Mouse (Mus musculus): ENCODE measurements at regions not wholly inside any gene's neighbourhood (a gene's known extent, or its start where the extent isn't known, plus 50 kb on each side); places are given as distances from the start of the nearest gene placed in this dataset.

GRCm38 (mm10) chr8:64397876-64398275 is 191.8 kb upstream of the Tll1 start:
- Histone ChIP-seq H3K4me3 (no peak overlapping the region), H3K9me3 (no peaks in the 10 kb centered on the region), H3K27me3 (ENCODE audit: insufficient read depth, poor library complexity, severe bottlenecking) (no peaks in the 10 kb centered on the region), H3K27ac (no peak overlapping the region), H3K36me3 (no peaks in the 10 kb centered on the region), H3K4me1 (no peaks in the 10 kb centered on the region)
- no peak for DNase-seq (ENCODE audit: low spot score)
- 69% methylated on average over 4 of the region's 4 CpGs for WGBS

GRCm38 (mm10) chr8:64395816-64396215 is 189.7 kb upstream of the Tll1 start:
- WGBS = 76% methylated on average over 5 of the region's 5 CpGs
- no peaks in the 10 kb centered on the region for H3K36me3 ChIP-seq
- no peak overlapping the region for H3K4me3 ChIP-seq
- no peak overlapping the region for H3K27ac ChIP-seq
- no peaks in the 10 kb centered on the region for H3K27me3 ChIP-seq (ENCODE audit: insufficient read depth, poor library complexity, severe bottlenecking)
- no peaks in the 10 kb centered on the region for H3K9me3 ChIP-seq
- H3K4me1 ChIP-seq = no peaks in the 10 kb centered on the region
- DNase-seq (ENCODE audit: low spot score) = no peak

GRCm38 (mm10) chr8:64389488-64389887 is 183.4 kb upstream of the Tll1 start:
- H3K4me3 ChIP-seq = no peak overlapping the region
- H3K4me1 ChIP-seq = no peaks in the 10 kb centered on the region
- H3K36me3 ChIP-seq = no peaks in the 10 kb centered on the region
- H3K27ac ChIP-seq = no peak overlapping the region
- no peaks in the 10 kb centered on the region for H3K9me3 ChIP-seq
- WGBS = 73% methylated on average over 5 of the region's 5 CpGs
- H3K27me3 ChIP-seq (ENCODE audit: insufficient read depth, poor library complexity, severe bottlenecking) = no peaks in the 10 kb centered on the region
- DNase-seq (ENCODE audit: low spot score) = no peak

- no peak overlapping the region for H3K27ac ChIP-seq
- 93% methylated on average over 2 of the region's 2 CpGs for WGBS
- no peak for DNase-seq (ENCODE audit: low spot score)
- H3K36me3 ChIP-seq = no peaks in the 10 kb centered on the region
- H3K4me3 ChIP-seq = no peak overlapping the region
- no peaks in the 10 kb centered on the region for H3K27me3 ChIP-seq (ENCODE audit: insufficient read depth, poor library complexity, severe bottlenecking)
- H3K4me1 ChIP-seq = no peaks in the 10 kb centered on the region
- no peaks in the 10 kb centered on the region for H3K9me3 ChIP-seq
These were observed 182.2 kb upstream of the Tll1 start for GRCm38 (mm10) chr8:64388299-64388698.

GRCm38 (mm10) chr8:64379732-64380349 is 173.8 kb upstream of the Tll1 start:
- no peaks in the 10 kb centered on the region for H3K4me1 ChIP-seq
- no peaks in the 10 kb centered on the region for H3K9me3 ChIP-seq
- no peak overlapping the region for H3K27ac ChIP-seq
- H3K36me3 ChIP-seq = no peaks in the 10 kb centered on the region
- H3K27me3 ChIP-seq (ENCODE audit: insufficient read depth, poor library complexity, severe bottlenecking) = no peaks in the 10 kb centered on the region
- 83% methylated on average over 9 of the region's 9 CpGs for WGBS
- H3K4me3 ChIP-seq = no peak overlapping the region
- no peak for DNase-seq (ENCODE audit: low spot score)

- Histone ChIP-seq H3K36me3 (no peaks in the 10 kb centered on the region), H3K4me3 (no peak overlapping the region), H3K4me1 (no peaks in the 10 kb centered on the region), H3K9me3 (no peaks in the 10 kb centered on the region), H3K27ac (no peak overlapping the region), H3K27me3 (ENCODE audit: insufficient read depth, poor library complexity, severe bottlenecking) (no peaks in the 10 kb centered on the region)
- WGBS = 69% methylated on average over 2 of the region's 2 CpGs
- no peak for DNase-seq (ENCODE audit: low spot score)
These were observed 171.8 kb upstream of the Tll1 start for GRCm38 (mm10) chr8:64377830-64378229.

- H3K27ac ChIP-seq = no peak overlapping the region
- no peaks in the 10 kb centered on the region for H3K27me3 ChIP-seq (ENCODE audit: insufficient read depth, poor library complexity, severe bottlenecking)
- H3K4me3 ChIP-seq = no peak overlapping the region
- no peak for DNase-seq (ENCODE audit: low spot score)
- H3K36me3 ChIP-seq = no peaks in the 10 kb centered on the region
- peaks cover under 1% of the 10 kb centered on the region; the same call in 1 of the 2 replicates for H3K4me1 ChIP-seq
- WGBS = 87% methylated on average over 4 of the region's 4 CpGs
- H3K9me3 ChIP-seq = no peaks in the 10 kb centered on the region
These were observed 169.4 kb upstream of the Tll1 start for GRCm38 (mm10) chr8:64375509-64375908.

- Histone ChIP-seq H3K4me3 (no peak overlapping the region), H3K36me3 (no peaks in the 10 kb centered on the region), H3K27ac (no peak overlapping the region), H3K9me3 (no peaks in the 10 kb centered on the region), H3K27me3 (ENCODE audit: insufficient read depth, poor library complexity, severe bottlenecking) (no peaks in the 10 kb centered on the region), H3K4me1 (peaks cover 6% of the 10 kb centered on the region)
- WGBS = 67% methylated on average over 5 of the region's 5 CpGs
- no peak for DNase-seq (ENCODE audit: low spot score)
These were observed 168.9 kb upstream of the Tll1 start for GRCm38 (mm10) chr8:64374980-64375379.

- Histone ChIP-seq H3K27ac (peak overlapping the region; percentile 62), H3K4me1 (peaks cover 8% of the 10 kb centered on the region), H3K27me3 (ENCODE audit: insufficient read depth, poor library complexity, severe bottlenecking) (no peaks in the 10 kb centered on the region), H3K36me3 (no peaks in the 10 kb centered on the region), H3K4me3 (peak overlapping the region; percentile 31), H3K9me3 (no peaks in the 10 kb centered on the region)
- no peak for DNase-seq (ENCODE audit: low spot score)
- 9% methylated on average over 6 of the region's 6 CpGs for WGBS
These were observed 163.9 kb upstream of the Tll1 start for GRCm38 (mm10) chr8:64369973-64370372.

- Histone ChIP-seq H3K27me3 (ENCODE audit: insufficient read depth, poor library complexity, severe bottlenecking) (no peaks in the 10 kb centered on the region), H3K36me3 (no peaks in the 10 kb centered on the region), H3K4me1 (peaks cover 8% of the 10 kb centered on the region), H3K4me3 (no peak overlapping the region), H3K27ac (no peak overlapping the region), H3K9me3 (no peaks in the 10 kb centered on the region)
- DNase-seq (ENCODE audit: low spot score) = no peak
- WGBS = 81% methylated on average over 4 of the region's 4 CpGs
These were observed 161.8 kb upstream of the Tll1 start for GRCm38 (mm10) chr8:64367906-64368305.

- no peak overlapping the region for H3K4me3 ChIP-seq
- H3K4me1 ChIP-seq = peaks cover 8% of the 10 kb centered on the region
- H3K36me3 ChIP-seq = no peaks in the 10 kb centered on the region
- no peaks in the 10 kb centered on the region for H3K9me3 ChIP-seq
- 78% methylated on average over 9 of the region's 9 CpGs for WGBS
- H3K27me3 ChIP-seq (ENCODE audit: insufficient read depth, poor library complexity, severe bottlenecking) = no peaks in the 10 kb centered on the region
- no peak overlapping the region for H3K27ac ChIP-seq
- DNase-seq (ENCODE audit: low spot score) = no peak
These were observed 160.8 kb upstream of the Tll1 start for GRCm38 (mm10) chr8:64366974-64367266.

GRCm38 (mm10) chr8:64366226-64366973 is 160.3 kb upstream of the Tll1 start:
- no peak for DNase-seq (ENCODE audit: low spot score)
- Histone ChIP-seq H3K27ac (no peak overlapping the region), H3K4me1 (peaks cover 8% of the 10 kb centered on the region), H3K9me3 (no peaks in the 10 kb centered on the region), H3K27me3 (ENCODE audit: insufficient read depth, poor library complexity, severe bottlenecking) (no peaks in the 10 kb centered on the region), H3K36me3 (no peaks in the 10 kb centered on the region), H3K4me3 (no peak overlapping the region)
- 79% methylated on average over 11 of the region's 11 CpGs for WGBS

GRCm38 (mm10) chr8:64357092-64357491 is 151.0 kb upstream of the Tll1 start:
- 92% methylated on average over 5 of the region's 5 CpGs for WGBS
- Histone ChIP-seq H3K4me3 (no peak overlapping the region), H3K27me3 (ENCODE audit: insufficient read depth, poor library complexity, severe bottlenecking) (no peaks in the 10 kb centered on the region), H3K9me3 (no peaks in the 10 kb centered on the region), H3K27ac (no peak overlapping the region), H3K4me1 (no peaks in the 10 kb centered on the region), H3K36me3 (no peaks in the 10 kb centered on the region)
- no peak for DNase-seq (ENCODE audit: low spot score)
